Mouse (Mus musculus) testis, postnatal 10 days (tissue): ENCODE measurements around the gene Gm20824.
"Not testable (repeated sequence)": the region's sequence is repeated elsewhere in the genome, so short reads cannot be mapped to it uniquely, and the experiment has no call there.

Source experiments
- DNase-seq: peaks from one replicate; pipeline ENCODE4 v3.0.0; 2021; ENCODE audit warnings: low spot score

The Gm20824 gene

DNA sequence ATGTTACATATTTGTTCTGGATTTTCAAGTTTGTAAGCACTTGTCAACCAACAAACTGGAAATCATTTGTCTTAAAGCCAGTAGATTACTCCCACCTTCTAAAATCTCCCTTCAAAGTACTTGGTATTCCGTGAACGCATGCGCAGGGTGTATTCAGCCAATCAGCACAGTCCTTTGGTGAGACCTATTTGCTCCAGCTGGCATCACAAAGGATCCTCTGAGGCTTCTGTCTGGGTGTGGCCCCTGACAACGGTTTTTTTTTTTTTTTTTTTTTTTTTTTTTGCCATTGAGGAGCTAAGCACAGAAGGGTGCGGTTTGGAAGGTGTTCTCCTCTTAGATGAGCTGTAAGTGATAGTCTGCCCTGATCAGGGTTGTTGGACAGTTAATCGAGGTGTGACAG lies at the start of gene Gm20824:
Gene Gm20824 (plus strand): TSS at position 301 of the 400 bp plus-strand sequence.
- not testable (repeated sequence) for DNase-seq
